Mouse (Mus musculus) midbrain, postnatal 0 days (tissue): Measurements from ENCODE around the gene Thap2. TPM values are rescaled to one million over a fixed set of nuclear protein-coding genes. Genes with fewer than 3 reads are reported as not detected.

Source experiments
- ATAC-seq: fragments of 200-750 bp; cut with Nextera tagmentation; 2 replicates; pipeline ENCODE4 v1.8.0; 2017; ENCODE audit warnings: moderate number of reproducible peaks, mild to moderate bottlenecking, moderate TSS enrichment, moderate library complexity; ENCODE audit not compliant: low FRiP score
- DNase-seq: peaks from one replicate; pipeline ENCODE4 v3.0.0-alpha.2; 2015; ENCODE audit warnings: low spot score
- H3K27ac ChIP-seq: fragments of 300-500 bp; sonication (generic); 2 replicates; pipeline ENCODE4 v1.5.1; 2014; ENCODE audit warnings: low read depth, mild to moderate bottlenecking, low read length, mixed read lengths
- H3K27me3 ChIP-seq: fragments of 300-500 bp; sonication (generic); 2 replicates; pipeline ENCODE4 v1.6.1; 2014; ENCODE audit warnings: low read length, control low read depth, mixed read lengths; ENCODE audit not compliant: insufficient read depth
- H3K36me3 ChIP-seq: fragments of 300-500 bp; sonication (generic); 2 replicates; pipeline ENCODE4 v1.6.1; 2014; ENCODE audit warnings: low read length, control low read depth, mixed read lengths; ENCODE audit not compliant: insufficient read depth
- H3K4me1 ChIP-seq: fragments of 300-500 bp; sonication (generic); 2 replicates; pipeline ENCODE4 v1.6.1; 2014; ENCODE audit warnings: mild to moderate bottlenecking, control low read depth, antibody characterized with exemption, low read length, mixed read lengths; ENCODE audit not compliant: insufficient read depth
- H3K4me2 ChIP-seq: fragments of 300-500 bp; sonication (generic); 2 replicates; pipeline ENCODE4 v1.6.1; 2014; ENCODE audit warnings: low read depth, mild to moderate bottlenecking, low read length, mixed read lengths; ENCODE audit not compliant: poor library complexity, severe bottlenecking
- H3K4me3 ChIP-seq: fragments of 300-500 bp; sonication (generic); 2 replicates; pipeline ENCODE4 v1.5.1; 2014; ENCODE audit warnings: low read depth, mild to moderate bottlenecking, low read length, moderate library complexity
- H3K9ac ChIP-seq: fragments of 300-500 bp; sonication (generic); replicated peaks from 2 replicates; pipeline ENCODE4 v1.6.1; 2014; ENCODE audit warnings: mild to moderate bottlenecking, low read length, moderate library complexity, mixed read lengths; ENCODE audit not compliant: poor library complexity, severe bottlenecking
- H3K9me3 ChIP-seq: fragments of 300-500 bp; sonication (generic); 2 replicates; pipeline ENCODE4 v1.6.1; 2016; ENCODE audit warnings: low read length, control low read depth
- CTCF ChIP-seq: IDR thresholded peaks from 2 replicates; pipeline ENCODE4 v1.5.1; 2016; ENCODE audit warnings: antibody characterized with exemption, mild to moderate bottlenecking
- WGBS: fragments of 180-500 bp; shearing (Covaris S2); extraction: QIAGEN DNeasy Blood & Tissue Kit; methylation state at CpG from one replicate; pipeline ENCODE4 v1.1.7; 2014; 5-methylcytosine and 5-hydroxymethylcytosine counted together
- polyA plus RNA-seq: library from polyadenylated mRNA; unstranded; fragments of >200 nt; fragmentation: Nextera tagmentation; extraction: Ambion mirVana; gene quantifications from 2 replicates; pipeline ENCODE4 v1.2.1, GENCODE M21; 2015
- total RNA-seq: library from RNA; depleted of rRNA; stranded (reverse); fragments of >200 nt; gene quantifications from 2 replicates; pipeline ENCODE4 v1.2.3, GENCODE M21; 2014

The Thap2 gene
- total and polyA plus RNA-seq, 2 experiments from 2014 or later = 9.9 to 12.2 TPM

DNA sequence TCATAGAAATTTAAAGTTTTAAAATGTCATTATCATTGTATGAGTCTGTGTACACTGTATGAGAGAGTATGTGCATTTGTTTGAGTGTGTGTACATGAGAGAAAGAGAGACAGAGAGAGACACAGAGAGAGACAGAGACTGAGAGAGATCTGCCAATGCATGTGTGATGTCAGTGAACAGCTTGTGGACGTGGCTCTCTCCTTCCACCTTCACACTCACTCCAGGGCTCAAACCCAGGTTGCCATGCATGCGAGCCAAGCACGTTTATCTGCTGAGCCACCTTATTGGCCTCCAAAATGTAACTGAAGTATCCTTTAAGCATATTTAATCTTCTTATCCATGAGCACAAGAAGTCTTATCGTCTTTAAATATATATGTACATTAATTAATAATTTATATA lies 47.3 kb downstream of the Thap2 start:
- no peak overlapping the region for H3K4me2 ChIP-seq
- H3K27ac ChIP-seq = no peak overlapping the region
- no peak for DNase-seq
- no peaks in the 10 kb centered on the region for H3K9me3 ChIP-seq
- WGBS = 85% methylated on average over 4 of the region's 4 CpGs
- no peak overlapping the region for H3K9ac ChIP-seq
- H3K27me3 ChIP-seq = no peaks in the 10 kb centered on the region
- no peak for TF ChIP-seq CTCF
- peaks cover 11% of the 10 kb centered on the region for H3K36me3 ChIP-seq
- H3K4me1 ChIP-seq = no peaks in the 10 kb centered on the region
- no peak for ATAC-seq
- no peak overlapping the region for H3K4me3 ChIP-seq

DNA sequence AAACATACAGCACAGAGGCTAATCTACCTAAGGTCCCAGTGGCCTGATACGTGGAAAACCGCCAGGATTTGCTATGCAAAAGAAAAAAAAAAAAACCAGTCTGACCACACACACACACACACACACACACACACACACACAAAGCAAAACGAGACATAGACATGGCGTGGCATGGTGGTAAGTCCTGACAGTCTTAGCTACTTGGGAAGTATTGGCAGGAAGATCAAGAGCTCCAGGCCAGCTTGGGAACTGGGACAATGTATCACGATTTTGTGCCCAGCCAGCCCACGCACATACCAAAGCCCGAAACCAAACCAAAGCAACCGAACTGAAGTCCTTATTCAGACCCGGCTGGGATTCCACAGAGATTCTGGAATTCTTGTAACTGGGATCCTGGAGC lies 50.7 kb downstream of the Thap2 start:
- no peak for TF ChIP-seq CTCF
- 68% methylated on average over 9 of the region's 9 CpGs for WGBS
- H3K27me3 ChIP-seq = no peaks in the 10 kb centered on the region

DNA sequence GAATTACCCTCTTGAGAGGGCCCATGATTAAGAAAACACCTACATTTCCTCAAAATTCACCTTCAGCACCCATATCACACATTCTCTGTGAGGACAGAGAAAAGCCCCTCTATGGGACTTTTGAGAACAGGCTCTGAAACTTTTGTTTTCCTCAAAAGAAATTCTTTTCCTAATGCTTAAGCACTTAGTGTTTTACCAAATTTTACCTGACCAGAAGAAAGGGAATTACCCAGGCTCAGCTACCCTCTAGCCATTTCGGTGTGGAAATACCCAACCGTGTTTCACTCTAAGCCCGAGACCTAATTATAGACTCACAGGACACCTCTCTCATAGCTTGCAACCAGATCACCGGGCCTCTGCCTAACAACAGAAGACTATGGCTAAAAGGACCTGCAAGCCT lies 51.2 kb downstream of the Thap2 start:
- Histone ChIP-seq H3K27me3 (no peaks in the 10 kb centered on the region), H3K27ac (no peak overlapping the region), H3K4me2 (no peak overlapping the region), H3K9me3 (no peaks in the 10 kb centered on the region), H3K9ac (no peak overlapping the region), H3K4me3 (no peak overlapping the region), H3K4me1 (no peaks in the 10 kb centered on the region), H3K36me3 (no peaks in the 10 kb centered on the region)
- whole genome bisulfite sequencing = 90% methylated on average over 4 of the region's 4 CpGs
- DNase-seq (no peak), ATAC-seq (no peak)
- TF ChIP-seq CTCF = no peak

More for the DNA sequence above, 50.7 kb downstream of the Thap2 start:
- DNase-seq (no peak), ATAC-seq (no peak)
- H3K4me1 ChIP-seq = no peaks in the 10 kb centered on the region
- H3K27ac ChIP-seq = no peak overlapping the region
- no peak overlapping the region for H3K4me3 ChIP-seq
- H3K4me2 ChIP-seq = no peak overlapping the region
- no peaks in the 10 kb centered on the region for H3K36me3 ChIP-seq
- H3K9ac ChIP-seq = no peak overlapping the region
- H3K9me3 ChIP-seq = no peaks in the 10 kb centered on the region

DNA sequence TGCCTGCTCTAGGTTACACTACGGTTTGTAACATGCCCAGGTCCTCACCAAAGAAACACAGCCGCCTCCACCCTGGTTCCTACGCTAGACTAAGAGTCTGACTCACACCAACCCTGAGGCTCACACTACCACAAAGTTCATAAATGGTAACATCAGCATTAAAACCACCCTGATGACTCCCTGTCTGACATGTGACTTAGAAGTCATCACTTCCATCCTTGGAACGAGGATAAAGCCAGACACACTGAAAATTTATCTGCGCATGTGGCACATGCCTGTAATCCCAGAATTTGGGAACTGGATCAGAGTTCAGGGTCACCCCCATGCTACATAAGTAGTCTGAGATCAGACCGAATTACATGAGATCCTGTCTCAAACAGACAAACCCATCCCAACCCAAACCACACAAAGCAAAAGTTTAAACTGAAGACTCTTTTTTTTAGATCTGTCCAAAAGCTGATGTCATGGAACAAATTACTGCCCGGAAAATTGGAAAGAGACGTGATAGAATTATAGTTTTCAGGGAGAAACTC lies 51.8 kb downstream of the Thap2 start:
- Histone ChIP-seq H3K4me3 (no peak overlapping the region), H3K4me1 (no peaks in the 10 kb centered on the region), H3K27me3 (no peaks in the 10 kb centered on the region), H3K36me3 (no peaks in the 10 kb centered on the region), H3K27ac (no peak overlapping the region), H3K4me2 (no peak overlapping the region), H3K9me3 (no peaks in the 10 kb centered on the region), H3K9ac (no peak overlapping the region)
- no peak for ATAC-seq
- no peak for DNase-seq
- WGBS = 88% methylated on average over 8 of the region's 8 CpGs
- TF ChIP-seq CTCF = no peak

DNA sequence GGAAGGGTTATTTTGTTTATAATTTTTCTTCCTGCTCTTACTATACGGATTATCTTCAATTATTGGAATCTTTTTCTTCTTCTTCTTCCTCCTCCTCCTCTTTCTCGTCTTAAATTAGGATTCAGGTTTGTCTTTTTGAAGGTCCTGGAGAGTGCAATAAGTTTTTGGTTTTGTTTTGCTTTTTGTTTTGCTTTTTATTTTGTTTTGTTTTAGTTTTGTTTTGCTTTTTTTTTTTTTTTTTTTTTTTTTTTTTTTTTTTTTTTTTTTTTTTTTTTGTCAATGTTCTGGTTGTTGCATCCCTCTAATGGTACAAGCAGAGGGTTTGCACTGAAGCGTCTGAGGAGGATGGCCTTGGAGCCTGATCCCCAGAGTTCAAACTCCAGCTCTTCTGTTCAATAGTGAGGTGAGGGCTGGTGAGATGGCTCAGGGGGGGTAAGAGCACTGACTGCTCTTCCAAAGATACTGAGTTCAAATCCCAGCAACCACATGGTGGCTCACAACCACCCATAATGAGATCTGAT lies 55.2 kb downstream of the Thap2 start:
- ATAC-seq = no peak
- Histone ChIP-seq H3K27ac (no peak overlapping the region), H3K4me3 (no peak overlapping the region), H3K4me1 (no peaks in the 10 kb centered on the region), H3K9ac (no peak overlapping the region), H3K4me2 (no peak overlapping the region), H3K9me3 (no peaks in the 10 kb centered on the region), H3K36me3 (no peaks in the 10 kb centered on the region), H3K27me3 (no peaks in the 10 kb centered on the region)
- DNase-seq = no peak
- 85% methylated on average over 3 of the region's 3 CpGs for WGBS
- no peak for TF ChIP-seq CTCF

DNA sequence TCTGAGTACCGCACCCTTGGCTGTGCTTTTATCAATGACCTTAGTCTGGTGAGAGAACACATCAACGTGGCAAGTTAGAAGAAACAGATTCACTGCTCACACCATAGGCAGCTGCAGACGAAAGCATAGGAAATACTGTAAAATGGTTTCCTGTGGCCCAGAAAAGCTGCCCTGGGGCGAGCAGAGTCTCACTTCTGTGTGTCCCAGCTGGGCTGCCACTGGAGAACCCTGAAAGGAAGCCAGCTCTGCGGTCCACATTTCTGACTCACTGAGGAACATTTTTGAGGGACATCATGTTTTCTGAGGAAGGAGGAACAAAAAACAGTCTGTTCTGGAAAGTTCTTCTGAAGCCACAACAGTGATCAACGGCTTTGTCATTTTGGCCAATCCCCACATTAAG lies 55.7 kb downstream of the Thap2 start:
- no peaks in the 10 kb centered on the region for H3K9me3 ChIP-seq
- H3K4me2 ChIP-seq = no peak overlapping the region
- no peaks in the 10 kb centered on the region for H3K36me3 ChIP-seq
- TF ChIP-seq CTCF = no peak
- no peaks in the 10 kb centered on the region for H3K27me3 ChIP-seq
- ATAC-seq (no peak), DNase-seq (no peak)
- no peaks in the 10 kb centered on the region for H3K4me1 ChIP-seq
- no peak overlapping the region for H3K4me3 ChIP-seq
- H3K27ac ChIP-seq = no peak overlapping the region
- no peak overlapping the region for H3K9ac ChIP-seq
- 79% methylated on average over 6 of the region's 6 CpGs for WGBS
